Mouse (Mus musculus) MEL (cell line): ENCODE results near the gene Nemp1.

ENCODE experiments used
- CHD1 ChIP-seq: IDR thresholded peaks from 2 replicates; pipeline ENCODE4 v1.6.1; 2012; ENCODE audit warnings: low read depth, mild to moderate bottlenecking, inconsistent platforms, low read length, improper control_type of control experiment
- EP300 ChIP-seq, 2 experiments: IDR thresholded peaks; 2 replicates each; pipeline ENCODE4 v1.6.1; 2011; ENCODE audit warnings: improper control_type of control experiment in 2 of 2, low read length in 2 of 2, low read depth in 1 of 2, mild to moderate bottlenecking in 1 of 2
- POLR2A ChIP-seq, 2 experiments: IDR thresholded peaks; 2 replicates each; pipeline ENCODE4 v1.6.1; 2011 to 2012; ENCODE audit warnings: low read length in 2 of 2, mild to moderate bottlenecking in 2 of 2, control low read depth in 1 of 2, improper control_type of control experiment in 1 of 2, low read depth in 1 of 2, moderate library complexity in 1 of 2; ENCODE audit not compliant: control insufficient read depth in 1 of 2, insufficient read depth in 1 of 2, poor library complexity in 1 of 2

- TF ChIP-seq CHD1 (no peak), POLR2A (IDR thresholded peaks at IDR 0.05; ENCODE audit: control insufficient read depth in 1 of 2, insufficient read depth in 1 of 2, low read depth in 1 of 2, low read length in 2 of 2, poor library complexity in 1 of 2) (no peak), EP300 (IDR thresholded peaks at IDR 0.05; ENCODE audit: low read depth in 1 of 2, low read length in 2 of 2) (no peak)
Observed at GRCm38 (mm10) chr10:127694636-127695035, 27.9 kb downstream of the Nemp1 start.
